Mouse (Mus musculus): Measurements from ENCODE around the gene Slc12a7. TPM values are rescaled to one million over a fixed set of nuclear protein-coding genes. Genes with fewer than 3 reads are reported as not detected.
"Not testable (repeated sequence)": the region's sequence is repeated elsewhere in the genome, so short reads cannot be mapped to it uniquely, and the experiment has no call there.

Gene Slc12a7
- total RNA-seq, 2 experiments from 2014 or later = 2.9 to 5.1 TPM

DNA sequence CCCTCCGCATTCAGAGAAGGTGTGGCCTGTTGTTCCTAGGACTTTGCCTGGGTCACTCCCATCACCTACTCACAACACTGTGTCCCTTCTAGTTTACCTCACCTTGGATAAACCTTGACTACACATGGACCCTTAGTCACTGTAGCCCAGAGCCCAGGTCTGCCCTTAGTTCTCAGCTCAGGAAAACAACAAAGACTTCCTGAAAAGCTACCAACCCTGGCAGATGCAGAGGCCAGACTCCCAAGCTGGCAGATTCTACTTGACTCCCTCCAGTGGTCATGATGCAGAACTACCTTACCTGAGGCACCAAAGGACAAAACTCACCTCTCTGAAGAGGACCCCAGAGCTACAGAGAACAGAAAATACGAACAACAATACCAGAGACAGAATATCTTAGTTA lies 18.9 kb upstream of the Slc12a7 start:
- no peak for DNase-seq (ENCODE audit: low spot score in 2 of 2)

DNA sequence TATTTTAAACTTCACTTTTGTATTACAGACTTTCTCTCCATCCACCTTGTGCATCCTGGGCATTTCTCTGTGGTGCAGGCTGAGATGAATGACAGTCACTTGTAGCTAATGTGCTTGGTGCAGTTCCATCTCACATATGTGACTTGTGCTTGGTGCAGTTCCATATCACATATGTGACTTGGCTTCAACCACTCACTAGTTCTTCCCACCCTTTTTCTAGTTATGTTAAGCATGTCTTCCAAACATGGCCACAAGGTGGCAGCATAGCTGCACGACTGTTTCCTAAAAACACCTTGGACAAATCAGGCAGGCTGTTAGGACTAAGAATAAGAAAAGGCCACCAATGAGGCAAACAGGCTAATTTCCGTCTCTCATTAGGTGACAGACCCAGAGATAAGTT lies 14.7 kb upstream of the Slc12a7 start:
- DNase-seq (ENCODE audit: low spot score in 2 of 2) = peak; percentile 58 to 94

DNA sequence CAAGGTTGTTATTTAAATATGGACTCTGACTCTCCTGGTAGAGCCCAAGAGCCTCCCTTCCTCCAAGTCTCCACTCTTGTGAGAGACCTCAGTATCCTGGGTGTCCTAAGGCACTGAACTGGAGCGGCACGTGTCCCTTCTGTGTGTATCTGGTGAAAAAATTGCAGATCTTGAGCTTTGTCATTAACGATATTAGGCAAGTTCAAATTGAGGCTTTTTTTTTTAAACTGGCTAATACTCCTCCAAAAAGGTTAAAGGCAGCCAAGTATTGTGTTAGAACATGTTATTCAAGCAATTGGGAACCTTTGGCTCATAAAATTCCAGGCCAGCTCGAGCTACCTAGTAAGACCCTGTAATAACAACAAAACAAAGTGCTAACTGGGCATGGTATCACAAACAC lies 12.7 kb upstream of the Slc12a7 start:
- no peak for DNase-seq (ENCODE audit: low spot score in 2 of 2)

DNA sequence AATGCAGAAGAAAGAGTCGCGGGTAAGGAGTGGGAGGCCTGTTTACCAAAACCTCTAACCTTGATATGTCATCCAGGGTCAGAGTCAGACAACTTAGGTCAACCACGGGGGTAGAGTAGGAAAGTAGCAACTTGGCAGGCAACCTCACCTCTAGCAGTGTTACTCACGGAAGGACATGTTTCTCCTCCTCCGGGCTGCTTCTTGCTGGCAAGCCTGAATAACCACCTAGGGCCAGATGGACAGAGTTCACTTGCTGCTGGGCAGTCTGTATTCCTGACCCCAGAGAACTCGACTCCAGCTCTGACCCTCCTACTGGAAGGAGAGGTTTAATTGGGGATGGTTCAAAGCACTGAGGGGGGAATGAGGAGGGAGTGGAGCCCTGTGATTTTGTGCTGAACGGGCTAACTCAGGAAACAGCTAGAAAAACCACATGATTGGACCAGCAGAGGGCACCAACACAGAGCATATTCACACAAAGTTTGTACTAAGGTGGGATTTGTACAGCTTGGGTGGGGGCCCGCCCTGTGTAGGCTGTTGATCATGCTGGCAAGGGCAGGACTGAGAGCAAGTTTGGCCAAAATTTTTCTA lies 9.7 kb upstream of the Slc12a7 start:
- peak; percentile 5 to 59 for DNase-seq (ENCODE audit: low spot score in 2 of 2)

DNA sequence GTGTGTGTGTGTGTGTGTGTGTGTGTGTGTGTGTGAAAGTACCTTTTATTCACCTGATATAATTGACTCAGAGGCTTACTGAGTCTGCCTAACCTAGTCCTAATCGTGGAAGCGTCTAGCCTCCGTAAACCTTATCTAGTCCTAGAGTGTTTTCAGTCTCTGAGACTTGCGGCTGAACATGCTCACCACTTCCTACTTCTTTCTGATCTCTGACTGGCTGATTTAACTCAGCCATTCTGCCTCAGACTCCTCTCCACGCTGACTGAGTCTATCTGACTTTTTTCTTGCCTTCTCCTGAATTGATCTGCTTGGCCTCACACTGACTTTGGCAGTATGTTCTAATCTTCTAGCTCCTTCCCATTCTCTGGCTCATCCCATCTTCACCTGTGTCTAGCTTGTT lies 7.6 kb upstream of the Slc12a7 start:
- DNase-seq (ENCODE audit: low spot score in 2 of 2) = no peak

DNA sequence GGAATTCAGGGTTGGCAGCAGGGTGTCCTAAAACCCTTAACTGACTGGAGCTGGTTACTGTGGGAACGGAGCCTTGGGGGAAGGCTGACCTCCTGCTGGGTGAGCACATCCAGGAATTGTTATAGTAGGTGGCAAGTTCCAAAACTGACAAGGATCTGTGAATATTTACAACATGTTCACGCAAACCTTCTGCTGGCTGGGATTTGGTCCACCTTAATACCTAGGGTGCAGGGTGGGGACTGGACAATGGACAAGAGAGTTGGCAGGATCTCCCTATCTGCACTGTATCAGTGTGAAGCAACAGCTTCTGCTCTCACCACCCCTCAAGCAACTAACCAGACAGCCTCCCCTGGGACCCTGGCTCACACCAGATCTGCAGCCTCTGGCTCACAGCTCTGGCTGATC lies 5.3 kb upstream of the Slc12a7 start:
- no peak for DNase-seq (ENCODE audit: low spot score in 2 of 2)

DNA sequence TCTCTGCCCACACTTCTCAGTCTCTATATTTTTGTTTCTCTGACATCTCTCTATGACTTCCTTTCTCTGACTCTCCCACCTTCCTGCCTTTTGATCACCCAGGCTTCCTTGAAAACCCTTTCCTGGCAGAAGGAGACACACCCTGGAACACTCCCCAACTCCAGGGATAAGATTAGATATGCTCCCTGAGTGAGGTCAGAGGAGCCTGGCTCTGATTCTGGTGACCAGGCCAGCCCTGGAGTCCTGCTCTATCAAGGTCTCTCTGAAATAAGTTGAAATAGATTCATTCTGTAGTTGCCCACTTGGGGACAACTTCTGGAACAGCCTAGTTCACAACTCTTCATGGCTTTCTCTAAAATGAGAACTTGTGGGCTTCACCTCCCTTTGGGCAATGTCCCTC lies 4.3 kb upstream of the Slc12a7 start:
- DNase-seq (ENCODE audit: low spot score in 2 of 2) = no peak

DNA sequence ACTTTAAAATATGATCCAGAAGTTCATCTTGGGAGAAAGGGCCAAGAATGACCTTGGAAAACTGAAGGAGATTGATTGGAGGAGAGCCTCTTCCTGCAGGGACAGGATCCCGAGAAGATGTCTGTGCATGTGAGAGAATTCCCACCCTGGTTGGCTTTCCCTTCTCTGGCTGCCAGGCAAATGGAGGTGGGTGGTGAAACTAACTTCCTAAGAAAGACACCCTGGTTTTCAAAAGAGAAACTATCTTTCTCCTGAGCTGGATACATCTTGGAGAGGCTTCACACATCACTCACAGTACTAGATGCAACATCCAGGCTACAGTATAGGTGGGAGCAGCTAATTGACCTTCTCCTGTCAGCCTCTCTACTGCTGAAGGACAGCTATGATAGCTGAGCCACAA lies 2.0 kb upstream of the Slc12a7 start:
- DNase-seq (ENCODE audit: low spot score in 2 of 2) = no peak

DNA sequence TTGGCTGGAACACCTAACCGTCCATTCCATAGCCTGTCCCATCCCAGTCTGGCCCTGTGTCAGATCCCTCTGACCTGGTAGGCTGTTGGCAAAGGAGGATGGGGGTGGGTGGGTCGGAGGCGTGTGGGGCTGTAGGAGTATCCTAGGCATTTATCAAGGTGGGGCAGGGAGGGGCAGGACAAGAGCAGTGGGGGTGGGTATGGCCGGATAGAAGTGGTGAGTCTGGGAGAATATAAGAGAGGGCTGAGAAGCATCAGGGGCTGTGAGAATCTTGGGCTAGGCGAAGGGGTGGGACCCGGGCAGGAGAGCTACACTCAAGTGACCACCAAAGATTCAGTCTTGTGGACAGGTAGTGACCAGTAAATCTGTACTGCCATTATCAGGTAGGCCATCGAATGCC lies 659 bp upstream of the Slc12a7 start:
- DNase-seq (ENCODE audit: low spot score in 2 of 2) = no peak

DNA sequence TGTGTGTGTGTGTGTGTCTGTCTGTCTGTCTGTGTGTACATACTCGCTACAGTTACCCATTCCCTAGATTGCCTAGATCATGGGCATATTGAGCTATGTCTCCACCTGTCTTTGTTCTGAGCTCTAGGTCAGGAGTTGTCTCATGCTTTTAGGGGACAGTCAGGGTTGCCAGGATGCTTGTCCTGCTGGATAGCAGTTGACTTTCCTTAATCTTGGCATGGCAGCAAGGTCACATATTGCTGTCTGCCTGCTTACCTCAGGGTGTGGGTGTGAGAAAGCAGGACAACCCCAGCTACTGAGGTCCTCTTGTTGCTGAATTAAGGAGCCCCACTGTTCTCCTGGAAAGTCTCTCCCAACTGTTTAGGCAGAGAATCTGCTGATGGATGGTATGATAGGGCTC lies 1.5 kb downstream of the Slc12a7 start:
- DNase-seq (ENCODE audit: low spot score in 2 of 2) = no peak

DNA sequence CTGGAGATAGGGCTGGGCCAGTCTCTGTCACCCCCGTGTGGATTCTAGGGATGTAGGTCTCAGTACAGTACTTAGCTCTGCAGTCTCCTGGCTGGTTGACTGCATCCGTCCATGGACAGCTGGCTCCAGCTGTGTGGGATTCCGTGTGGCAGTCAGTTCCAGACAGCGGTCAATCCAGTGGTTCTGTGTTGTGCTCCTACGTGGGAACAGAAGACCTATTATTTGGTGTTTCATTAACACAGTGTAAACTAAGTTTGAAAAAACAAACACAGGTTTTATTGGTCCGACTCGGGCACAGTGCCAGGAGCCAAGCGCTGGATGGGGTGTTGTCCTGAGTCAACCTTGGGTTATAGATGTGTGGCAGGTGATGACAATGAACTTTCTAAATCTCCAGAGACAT lies 2.4 kb downstream of the Slc12a7 start:
- no peak for DNase-seq (ENCODE audit: low spot score in 2 of 2)

DNA sequence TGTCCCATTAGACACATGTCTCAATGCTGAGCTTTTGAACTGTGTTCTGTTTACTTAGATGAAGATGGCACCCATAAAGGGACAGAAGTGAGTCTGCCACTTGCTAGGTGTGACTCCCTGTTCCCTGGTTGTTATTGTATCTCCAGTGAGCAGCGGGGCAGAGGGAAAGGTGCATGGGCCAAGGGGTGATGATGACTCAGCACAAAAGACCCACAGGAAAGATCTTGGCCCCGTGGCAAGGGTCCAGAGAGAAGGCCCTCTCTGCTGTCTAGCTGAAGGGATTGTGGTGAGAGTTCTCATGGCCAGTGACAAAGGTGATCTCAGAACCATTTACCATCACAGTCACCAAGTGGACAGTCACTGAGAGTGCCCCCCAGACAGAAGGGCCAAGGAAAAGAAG lies 3.0 kb downstream of the Slc12a7 start:
- DNase-seq (ENCODE audit: low spot score in 2 of 2) = no peak

DNA sequence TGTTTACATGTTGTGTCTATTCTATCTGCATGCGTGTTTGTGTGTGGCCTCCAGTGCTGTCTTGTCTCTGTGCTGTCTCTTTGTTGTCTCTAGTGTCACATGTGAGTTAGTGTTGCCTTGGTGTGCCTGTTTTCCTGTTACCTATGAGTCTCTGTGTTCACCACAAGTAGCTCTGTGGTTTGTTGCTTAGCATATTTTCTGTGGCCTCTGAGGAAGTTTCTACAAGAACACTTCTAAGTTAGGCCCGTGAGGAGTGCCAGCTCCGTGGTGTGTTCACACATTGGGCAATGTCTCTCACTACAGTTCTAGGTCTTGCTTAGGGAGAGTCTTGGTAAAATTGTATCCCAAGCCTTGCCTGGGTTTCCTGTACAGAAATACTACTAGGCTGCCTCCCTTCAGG lies 4.0 kb downstream of the Slc12a7 start:
- no peak for DNase-seq (ENCODE audit: low spot score in 2 of 2)

DNA sequence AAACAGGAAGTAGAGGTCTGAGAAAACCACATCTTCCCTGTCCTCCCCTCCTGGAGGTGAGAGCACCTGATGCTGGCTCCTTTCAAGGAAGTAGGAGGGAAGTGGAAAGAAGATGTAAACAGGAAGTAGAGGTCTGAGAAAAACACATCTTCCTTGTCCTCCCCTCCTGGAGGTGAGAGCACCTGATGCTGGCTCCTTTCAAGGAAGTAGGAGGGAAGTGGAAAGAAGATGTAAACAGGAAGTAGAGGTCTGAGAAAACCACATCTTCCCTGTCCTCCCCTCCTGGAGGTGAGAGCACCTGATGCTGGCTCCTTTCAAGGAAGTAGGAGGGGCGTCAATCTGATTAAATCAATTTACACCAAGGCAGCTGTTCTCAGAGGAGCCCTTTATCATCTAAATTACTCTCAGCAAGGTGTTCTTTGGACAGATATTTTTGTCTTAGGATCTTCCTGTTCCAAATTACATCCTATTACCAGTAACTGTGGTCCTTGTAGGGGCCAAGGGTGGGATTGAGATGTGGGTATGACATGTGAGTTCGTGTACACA lies 7.6 kb downstream of the Slc12a7 start:
- not testable (repeated sequence) for DNase-seq (ENCODE audit: low spot score in 2 of 2)

DNA sequence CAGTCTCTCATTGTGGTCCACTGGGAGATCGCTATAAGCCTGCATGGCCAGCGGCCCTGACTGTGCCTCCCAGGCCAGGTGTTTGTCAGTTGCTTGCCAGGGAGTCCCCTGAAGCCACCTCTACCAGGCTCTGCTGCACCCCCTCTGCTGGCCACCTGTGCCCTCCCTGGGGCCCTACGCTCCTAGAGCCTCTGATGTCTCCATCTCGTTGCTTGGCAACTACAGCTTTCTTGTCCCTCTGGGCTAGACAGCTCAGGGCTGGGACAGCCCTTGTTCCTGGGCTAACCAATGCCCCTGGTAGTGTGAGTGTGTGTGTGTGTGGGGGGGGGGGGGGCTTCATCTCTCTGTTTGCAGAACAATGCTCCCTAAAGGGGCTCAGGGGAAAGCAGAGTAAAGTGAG lies 10.1 kb downstream of the Slc12a7 start:
- no peak for DNase-seq (ENCODE audit: low spot score in 2 of 2)

DNA sequence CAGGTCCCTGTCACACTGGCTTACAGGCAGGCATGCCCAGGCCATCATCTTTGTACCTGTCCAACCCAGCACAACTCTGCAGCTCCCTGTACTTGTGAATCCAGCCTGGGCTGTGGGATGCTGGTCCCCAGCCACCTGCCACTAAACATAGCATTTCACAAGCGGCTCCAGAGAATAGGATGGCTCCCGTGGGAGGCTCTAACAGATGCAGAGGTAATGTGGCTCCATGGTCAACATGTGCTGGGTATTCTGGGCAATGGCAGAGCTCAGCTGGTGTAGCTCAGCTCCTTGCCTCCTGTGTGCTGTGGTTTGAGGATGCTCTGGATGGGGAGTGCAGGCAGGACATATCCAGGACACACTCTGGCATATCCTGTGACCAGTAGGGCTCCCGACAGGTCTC lies 10.8 kb downstream of the Slc12a7 start:
- no peak for DNase-seq (ENCODE audit: low spot score in 2 of 2)

DNA sequence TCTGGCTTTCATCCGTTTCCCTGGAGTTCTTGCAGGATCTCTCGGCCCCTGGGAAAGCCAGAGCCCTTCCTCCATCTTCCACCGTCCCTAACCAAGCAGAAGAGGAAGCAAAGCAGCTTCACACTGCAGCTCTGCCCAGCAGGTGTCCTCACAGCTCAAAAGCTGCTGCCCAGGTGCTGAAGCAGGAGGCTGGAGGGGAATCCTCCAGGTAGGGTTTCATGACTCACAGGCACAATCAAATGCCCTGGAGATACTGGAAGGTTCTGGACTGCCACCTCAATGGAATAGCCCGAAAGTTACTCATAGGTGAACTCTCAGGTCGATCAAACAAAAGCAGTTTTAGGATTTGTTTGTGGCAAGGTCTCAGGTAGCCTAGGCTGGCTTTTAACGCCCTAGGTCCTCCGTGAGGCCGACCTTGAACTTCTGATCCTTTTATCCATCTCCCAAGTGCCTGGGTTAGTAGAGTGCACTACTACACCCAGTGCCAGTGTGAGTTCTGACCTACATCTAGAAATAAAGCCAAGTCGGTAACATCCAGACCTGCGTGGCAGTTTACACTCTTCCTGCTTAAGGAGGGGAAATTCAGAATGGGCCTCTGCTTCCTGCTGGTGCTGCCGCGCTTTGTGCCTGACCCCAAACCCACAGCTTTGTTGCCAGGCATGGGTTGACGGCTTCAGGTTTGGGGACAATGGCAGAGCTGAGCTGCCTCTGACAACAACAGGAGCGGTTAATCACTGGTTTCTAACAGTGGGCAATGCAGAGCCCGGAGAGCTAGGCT lies 16.0 kb downstream of the Slc12a7 start:
- DNase-seq (ENCODE audit: low spot score in 2 of 2) = no peak

DNA sequence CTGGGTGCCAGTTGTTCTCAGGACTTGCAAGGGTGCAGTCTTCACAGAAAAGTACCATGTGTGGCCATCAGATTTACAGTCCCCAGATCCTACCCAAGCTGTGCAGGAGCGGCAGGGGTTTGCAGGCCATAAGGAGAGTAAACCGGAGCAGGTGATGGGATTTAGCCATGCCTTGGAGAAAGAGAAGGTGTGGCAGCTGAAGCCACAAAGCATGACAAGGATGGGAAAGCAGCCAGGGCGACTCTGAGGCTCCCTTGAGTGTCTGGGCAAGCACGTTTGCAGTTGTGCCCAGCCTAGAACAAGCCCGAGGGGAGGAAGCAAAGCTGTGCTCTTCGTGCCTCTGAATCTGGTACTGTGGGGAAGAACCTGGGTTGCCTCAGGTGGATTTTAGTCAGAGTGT lies 17.5 kb downstream of the Slc12a7 start:
- no peak for DNase-seq (ENCODE audit: low spot score in 2 of 2)

DNA sequence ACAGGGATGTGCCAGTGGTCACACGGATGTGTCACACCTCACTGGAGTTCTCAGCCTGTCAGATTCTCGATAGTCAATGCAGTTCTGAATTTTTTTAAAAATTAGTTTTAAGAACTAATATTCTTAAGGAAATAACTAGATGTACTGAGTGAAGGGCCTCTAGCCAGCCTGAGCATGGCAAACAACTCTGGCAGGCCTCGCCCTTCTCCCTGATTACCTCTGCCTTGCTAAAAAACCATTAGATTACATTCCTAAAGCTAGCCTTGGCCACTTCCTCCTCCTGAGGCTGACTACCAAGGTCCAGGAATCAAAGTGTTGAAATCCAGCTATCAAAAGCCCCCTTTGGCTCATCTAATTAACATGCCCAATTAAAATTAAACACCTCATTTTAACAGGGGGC lies 18.4 kb downstream of the Slc12a7 start:
- no peak for DNase-seq (ENCODE audit: low spot score in 2 of 2)

DNA sequence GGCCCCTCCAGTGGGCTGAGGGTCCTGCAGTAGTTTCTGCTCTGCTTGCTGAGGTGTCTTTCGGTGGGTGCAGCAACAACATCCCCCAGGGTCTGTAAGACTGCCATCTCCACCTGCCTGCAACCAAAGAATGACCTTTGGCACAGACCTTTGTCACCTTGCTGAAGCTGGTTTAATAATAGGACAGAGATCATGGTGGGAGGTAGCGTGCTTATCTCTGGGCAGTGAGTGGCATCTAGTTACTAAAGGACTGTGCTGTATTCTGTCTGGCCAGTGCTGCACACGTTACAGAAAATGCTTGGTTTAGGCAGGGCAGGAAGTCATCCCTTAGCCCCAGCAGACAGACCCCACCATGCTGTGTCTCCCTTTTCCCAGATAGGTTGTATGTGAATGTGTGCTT lies 22.9 kb downstream of the Slc12a7 start:
- no peak for DNase-seq (ENCODE audit: low spot score in 2 of 2)

DNA sequence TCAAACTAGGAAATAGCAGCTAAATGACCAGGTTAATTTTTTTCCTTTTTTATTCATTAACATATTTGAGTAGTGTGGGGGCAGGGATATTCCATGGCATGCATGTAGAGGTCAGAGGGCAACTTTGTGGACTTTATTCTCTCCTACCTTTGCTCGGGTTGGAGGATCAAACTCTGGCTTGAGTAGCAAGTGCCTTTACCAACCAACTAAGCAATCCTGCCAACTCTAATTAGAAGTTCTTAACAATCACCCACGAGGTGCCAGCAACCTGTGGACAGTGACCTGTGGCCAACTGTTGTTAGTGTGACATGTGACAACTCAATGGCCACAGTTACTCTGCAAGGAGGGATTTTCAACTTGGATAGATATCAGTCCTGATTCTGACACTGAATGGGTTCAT lies 24.0 kb downstream of the Slc12a7 start:
- DNase-seq (ENCODE audit: low spot score in 2 of 2) = no peak

DNA sequence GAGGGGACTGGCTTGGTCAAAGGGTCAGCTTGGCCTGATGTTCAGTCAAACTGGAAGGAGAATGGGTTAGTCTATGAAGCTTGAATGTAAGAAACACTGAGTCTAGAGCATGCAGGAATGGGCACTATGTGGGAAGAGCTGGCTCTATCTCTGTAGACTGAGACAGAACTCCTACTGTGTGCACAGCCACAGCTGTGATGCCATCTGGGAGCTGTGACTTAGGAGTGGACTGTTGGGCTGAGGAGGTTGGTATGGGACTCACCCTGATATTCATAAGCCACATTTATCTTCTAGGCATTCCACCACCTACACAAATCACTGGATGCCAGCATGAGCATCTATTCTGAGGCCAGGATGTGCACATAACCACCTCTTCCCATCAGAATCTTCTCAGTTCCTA lies 24.5 kb downstream of the Slc12a7 start:
- DNase-seq (ENCODE audit: low spot score in 2 of 2) = no peak

DNA sequence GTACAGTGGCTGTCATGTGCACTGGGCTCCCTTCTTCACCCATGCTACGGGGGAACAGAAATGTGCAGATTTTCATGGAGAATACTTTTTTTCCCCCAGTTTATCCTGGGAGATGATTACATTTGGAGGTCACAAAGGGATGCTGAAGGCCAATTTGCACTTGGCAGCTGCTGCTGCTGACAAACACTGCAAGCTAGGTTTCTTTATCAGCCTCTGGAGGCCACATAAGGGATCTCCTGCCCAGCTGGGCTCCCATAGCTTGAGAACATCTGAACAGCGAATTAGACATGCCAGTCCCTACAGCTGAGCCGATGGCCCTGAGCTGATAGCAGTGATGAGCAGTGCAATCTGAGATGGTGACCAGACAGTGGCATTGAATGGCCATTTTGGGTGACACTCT lies 26.7 kb downstream of the Slc12a7 start:
- DNase-seq (ENCODE audit: low spot score in 2 of 2) = no peak
